Mouse (Mus musculus) kidney, postnatal 4 days (tissue): ENCODE measurements around the gene Tenm3.

Experiments used
- DNase-seq, 2 experiments: peaks; one replicate each; pipeline ENCODE4 v3.0.0; 2021; ENCODE audit warnings: mixed read lengths in 2 of 2

The Tenm3 gene

DNA sequence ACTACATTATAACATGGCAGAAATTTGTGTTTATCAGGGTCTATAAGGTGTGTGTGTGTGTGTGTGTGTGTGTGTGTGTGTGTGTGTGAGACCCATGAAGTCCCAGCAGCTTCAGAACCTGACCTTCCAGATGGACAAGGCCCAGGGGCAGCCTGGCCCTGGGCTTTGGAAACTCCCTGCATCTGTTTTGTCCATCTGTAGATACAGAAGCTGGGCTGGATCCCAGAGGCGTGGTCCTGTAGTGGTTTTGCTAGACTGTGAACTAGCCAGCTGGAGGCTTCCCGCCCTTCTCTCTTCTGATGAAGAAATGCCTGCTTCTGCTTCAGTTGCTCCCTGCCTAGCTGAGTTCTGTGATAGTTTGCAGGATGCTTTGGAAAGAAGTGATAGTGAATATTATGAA, 599.9 kb downstream of the Tenm3 start:
- no peak for DNase-seq

- DNase-seq = peak; percentile 43 to 61
Observed at GRCm38 (mm10) chr8:48240917-48241531, 602.7 kb downstream of the Tenm3 start.

GRCm38 (mm10) chr8:48236968-48237367, 606.8 kb downstream of the Tenm3 start:
- no peak for DNase-seq

DNA sequence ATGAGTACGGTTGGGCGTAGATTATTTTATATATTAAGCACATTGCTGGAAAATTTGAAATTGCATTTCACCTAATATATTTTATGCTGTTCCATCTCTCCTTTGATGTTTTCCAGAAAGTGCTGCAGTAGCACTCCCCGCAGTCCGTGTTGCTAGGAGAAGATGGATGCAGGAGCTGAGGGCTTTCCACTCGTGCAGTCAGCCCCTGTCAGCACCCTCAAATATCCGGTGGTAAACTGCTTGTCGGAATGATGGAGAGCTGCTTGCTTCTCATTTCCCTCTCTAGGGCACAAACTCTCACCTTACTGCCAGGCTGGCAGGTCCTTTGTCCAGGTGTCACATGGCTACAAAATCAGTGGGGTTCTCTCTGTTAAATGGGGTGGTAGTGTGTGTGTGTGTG, 610.8 kb downstream of the Tenm3 start:
- DNase-seq = no peak

DNA sequence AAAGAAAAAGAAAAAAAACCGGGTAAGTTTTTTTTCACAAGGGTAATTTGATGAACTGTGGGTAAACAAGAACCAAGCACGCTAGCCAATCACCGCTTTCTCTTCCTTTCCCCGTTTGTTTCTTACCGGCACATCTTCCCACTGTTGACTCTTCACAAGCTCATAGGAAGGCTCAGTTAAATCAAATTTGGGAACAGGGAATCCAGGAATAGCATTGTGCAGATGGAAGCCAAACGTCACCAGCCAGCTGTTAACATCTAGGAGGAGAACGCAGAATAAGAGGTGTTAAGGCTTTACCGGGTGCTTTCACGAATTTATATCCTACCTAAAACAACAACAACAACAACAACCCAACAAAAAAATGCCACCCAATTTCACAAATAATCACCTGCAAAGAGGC, 611.9 kb downstream of the Tenm3 start:
- no peak for DNase-seq

GRCm38 (mm10) chr8:48231389-48231788, 612.4 kb downstream of the Tenm3 start:
- no peak for DNase-seq

- no peak for DNase-seq
Observed at GRCm38 (mm10) chr8:48228676-48229075, 615.1 kb downstream of the Tenm3 start.

DNA sequence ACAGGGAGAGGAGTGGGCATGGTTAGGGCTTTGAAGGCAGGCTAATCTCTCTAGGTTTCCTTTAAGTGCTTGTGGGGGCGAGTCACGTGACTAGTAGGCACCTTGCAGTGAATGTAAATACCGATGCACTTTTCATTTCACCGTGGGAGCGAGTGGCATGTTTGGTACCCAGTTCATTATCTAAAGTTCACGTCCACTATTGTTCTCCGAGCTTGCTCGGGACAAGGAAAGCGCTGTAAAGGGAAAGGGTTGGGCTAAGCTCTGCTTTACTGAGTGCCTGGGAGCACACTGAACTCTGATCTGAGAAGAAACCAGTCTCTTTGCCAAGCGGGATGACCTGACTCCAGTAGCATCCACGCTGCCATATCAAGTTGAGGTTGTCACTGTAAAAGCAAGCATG, 619.0 kb downstream of the Tenm3 start:
- no peak for DNase-seq

DNA sequence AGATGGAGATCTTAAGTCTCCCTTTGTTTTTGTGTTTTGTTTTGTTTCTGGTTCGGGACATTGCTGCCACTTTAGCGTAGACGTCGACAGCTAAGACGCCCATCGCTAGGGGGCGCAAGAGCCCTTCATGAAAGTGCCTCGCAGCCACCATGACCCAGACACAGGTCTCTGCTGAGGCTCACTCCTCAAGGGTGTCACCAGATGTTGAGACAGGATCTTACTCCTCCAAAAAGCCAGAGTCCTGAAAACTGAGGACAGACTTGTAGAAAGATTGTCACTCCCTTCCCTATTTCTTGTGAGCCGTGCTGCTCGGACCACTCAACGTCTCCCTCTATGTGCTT, 621.4 kb downstream of the Tenm3 start:
- peak; percentile 96 for DNase-seq

- DNase-seq = no peak
Observed at GRCm38 (mm10) chr8:48221724-48222428, 621.9 kb downstream of the Tenm3 start.

- DNase-seq = peak; percentile 31 to 51
Observed at GRCm38 (mm10) chr8:48221304-48221703, 622.4 kb downstream of the Tenm3 start.

GRCm38 (mm10) chr8:48220529-48221181, 623.1 kb downstream of the Tenm3 start:
- DNase-seq = peak in 1 of 2 experiments; percentile 33

DNA sequence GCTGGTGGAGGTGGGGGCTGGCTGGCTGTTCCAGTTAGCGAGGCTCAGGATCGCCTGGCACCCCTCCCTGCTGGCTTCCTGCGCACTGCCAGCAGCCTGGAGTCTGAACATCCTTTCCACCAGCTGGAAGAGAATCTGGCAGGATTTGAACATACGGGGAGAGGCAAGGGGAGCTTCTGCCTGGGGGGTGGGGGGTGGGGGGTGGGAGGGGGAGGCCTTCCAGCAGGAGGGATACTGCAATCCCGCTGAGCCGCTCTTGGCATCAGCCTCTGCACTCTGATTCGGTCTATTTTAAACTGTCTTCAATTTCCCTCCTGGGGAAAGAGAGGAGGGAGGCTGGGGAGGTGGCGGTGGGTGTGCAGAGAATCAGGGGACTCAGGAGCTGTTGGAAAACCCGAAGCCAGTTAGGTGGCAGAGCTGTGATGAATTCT, 628.7 kb downstream of the Tenm3 start:
- DNase-seq = no peak

GRCm38 (mm10) chr8:48214386-48214785, 629.4 kb downstream of the Tenm3 start:
- no peak for DNase-seq

GRCm38 (mm10) chr8:48211931-48212330, 631.8 kb downstream of the Tenm3 start:
- DNase-seq = no peak

DNA sequence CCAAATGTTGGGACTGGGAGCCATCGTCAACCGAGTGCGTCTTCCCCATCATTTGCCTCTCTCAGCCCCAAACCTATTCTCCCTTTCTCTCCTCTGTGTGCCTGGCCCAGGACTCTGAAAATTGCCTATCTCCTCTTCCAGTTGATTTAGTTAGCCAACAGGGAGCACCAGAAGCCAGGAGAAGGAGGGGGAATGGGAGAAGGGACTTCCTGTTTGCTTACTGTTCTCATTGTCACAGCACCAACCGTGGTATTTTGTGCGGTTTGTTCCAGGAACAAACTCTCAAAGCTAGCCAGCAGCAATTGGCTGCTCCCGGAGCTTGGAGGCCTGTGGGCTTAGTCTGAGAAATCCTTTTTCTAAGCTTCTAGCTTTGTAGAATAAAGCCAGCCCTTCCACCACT, 636.2 kb downstream of the Tenm3 start:
- DNase-seq = no peak

GRCm38 (mm10) chr8:48206922-48207321, 636.8 kb downstream of the Tenm3 start:
- no peak for DNase-seq

GRCm38 (mm10) chr8:48204838-48205345, 638.9 kb downstream of the Tenm3 start:
- no peak for DNase-seq

- DNase-seq = no peak
Observed at GRCm38 (mm10) chr8:48204114-48204837, 639.5 kb downstream of the Tenm3 start.

- no peak for DNase-seq
Observed at GRCm38 (mm10) chr8:48203611-48204010, 640.1 kb downstream of the Tenm3 start.

GRCm38 (mm10) chr8:48203161-48203560, 640.6 kb downstream of the Tenm3 start:
- DNase-seq = no peak

DNA sequence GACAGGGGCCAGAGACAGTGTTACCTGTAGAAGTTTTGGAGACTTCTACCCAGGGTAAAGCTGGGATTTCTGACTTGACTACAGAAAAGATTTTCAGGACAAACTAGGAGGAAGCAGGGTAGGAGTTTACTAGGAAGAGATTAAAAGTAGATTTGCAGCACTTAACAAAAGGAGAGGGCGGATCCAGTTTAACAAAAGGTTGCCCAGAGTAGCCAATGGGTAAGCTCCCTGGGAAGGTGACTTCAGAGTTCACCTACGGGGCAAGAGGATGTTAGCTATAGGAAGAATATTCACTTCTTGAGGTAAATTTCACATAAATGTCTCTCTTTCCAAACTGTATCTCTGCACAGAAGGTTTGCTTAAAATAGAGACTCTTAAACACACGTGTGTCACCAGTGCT, 641.1 kb downstream of the Tenm3 start:
- no peak for DNase-seq

- DNase-seq = no peak
Observed at GRCm38 (mm10) chr8:48199171-48199570, 644.6 kb downstream of the Tenm3 start.
